Mouse (Mus musculus) heart, embryonic 16.5 days (tissue): ENCODE results near the gene Gm11096. TPM values are rescaled to one million over a fixed set of nuclear protein-coding genes. Genes with fewer than 3 reads are reported as not detected.

Experiments
- ATAC-seq: fragments of 200-750 bp; cut with Nextera tagmentation; replicated peaks from 2 replicates; pipeline ENCODE4 v1.8.0; 2017; ENCODE audit warnings: moderate number of reproducible peaks; ENCODE audit not compliant: insufficient read depth, low FRiP score; ENCODE audit errors: extremely low read depth
- H3K27ac ChIP-seq: fragments of 300-500 bp; sonication (generic); 2 replicates; pipeline ENCODE4 v1.5.1; 2014; ENCODE audit warnings: mild to moderate bottlenecking, low read length, control low read depth, moderate library complexity
- H3K27me3 ChIP-seq: fragments of 300-500 bp; sonication (generic); 2 replicates; pipeline ENCODE4 v1.6.1; 2014; ENCODE audit warnings: low read length, mixed read lengths; ENCODE audit not compliant: control insufficient read depth, insufficient read depth
- H3K36me3 ChIP-seq: fragments of 300-500 bp; sonication (generic); 2 replicates; pipeline ENCODE4 v1.6.1; 2014; ENCODE audit not compliant: control insufficient read depth, insufficient read depth
- H3K4me1 ChIP-seq: fragments of 300-500 bp; sonication (generic); 2 replicates; pipeline ENCODE4 v1.6.1; 2014; ENCODE audit warnings: low read length, mixed read lengths; ENCODE audit not compliant: control insufficient read depth, insufficient read depth
- H3K4me2 ChIP-seq: fragments of 300-500 bp; sonication (generic); 2 replicates; pipeline ENCODE4 v1.6.1; 2014; ENCODE audit warnings: low read depth, mild to moderate bottlenecking, control low read depth, low read length
- H3K4me3 ChIP-seq: fragments of 300-500 bp; sonication (generic); 2 replicates; pipeline ENCODE4 v1.5.1; 2014; ENCODE audit warnings: mild to moderate bottlenecking, control low read depth, low read length
- H3K9ac ChIP-seq: fragments of 300-500 bp; sonication (generic); 2 replicates; pipeline ENCODE4 v1.6.1; 2014; ENCODE audit warnings: low read length, control low read depth
- H3K9me3 ChIP-seq: fragments of 300-500 bp; sonication (generic); replicated peaks from 2 replicates; pipeline ENCODE4 v1.6.1; 2016; ENCODE audit warnings: low read length; ENCODE audit not compliant: control insufficient read depth
- WGBS: fragments of 180-500 bp; shearing (Covaris S2); extraction: QIAGEN DNeasy Blood & Tissue Kit; methylation state at CpG from one replicate; pipeline ENCODE4 v1.1.7; 2014; 5-methylcytosine and 5-hydroxymethylcytosine counted together
- polyA plus RNA-seq: library from polyadenylated mRNA; unstranded; fragments of >200 nt; fragmentation: Nextera tagmentation; extraction: Ambion mirVana; gene quantifications from 2 replicates; pipeline ENCODE4 v1.2.1, GENCODE M21; 2015

Gm11096 gene
- polyA plus RNA-seq, 1 experiment from 2014 or later, result not detected

GRCm38 (mm10) chr17:81468941-81469340 is 27.4 kb downstream of the Gm11096 start:
- no peak overlapping the region for H3K4me3 ChIP-seq
- no peak overlapping the region for H3K9ac ChIP-seq
- no peaks in the 10 kb centered on the region for H3K27me3 ChIP-seq
- no peak overlapping the region for H3K4me2 ChIP-seq
- H3K4me1 ChIP-seq, result peaks cover 17% of the 10 kb centered on the region
- no peaks in the 10 kb centered on the region for H3K9me3 ChIP-seq
- peak overlapping the region; percentile 78 for H3K27ac ChIP-seq
- 0 out of 2 replicates have a peak, but pooled peaks cover 3% of the 10 kb centered on the region for H3K36me3 ChIP-seq
- WGBS, result 24% methylated on average over 5 of the region's 5 CpGs
- peak; percentile 84 for ATAC-seq

GRCm38 (mm10) chr17:81473363-81473762 is 31.8 kb downstream of the Gm11096 start:
- H3K4me2 ChIP-seq, result no peak overlapping the region
- H3K9me3 ChIP-seq, result no peaks in the 10 kb centered on the region
- 79% methylated on average over 3 of the region's 3 CpGs for WGBS
- H3K27me3 ChIP-seq, result no peaks in the 10 kb centered on the region
- H3K27ac ChIP-seq, result no peak overlapping the region
- H3K9ac ChIP-seq, result no peak overlapping the region
- no peaks in the 10 kb centered on the region for H3K36me3 ChIP-seq
- H3K4me1 ChIP-seq, result peaks cover 13% of the 10 kb centered on the region
- H3K4me3 ChIP-seq, result no peak overlapping the region
- ATAC-seq, result no peak

- Histone ChIP-seq H3K4me1 (peaks cover 30% of the 10 kb centered on the region), H3K36me3 (no peaks in the 10 kb centered on the region), H3K27me3 (no peaks in the 10 kb centered on the region), H3K27ac (no peak overlapping the region), H3K9ac (no peak overlapping the region), H3K4me2 (no peak overlapping the region), H3K4me3 (no peak overlapping the region), H3K9me3 (no peaks in the 10 kb centered on the region)
- no peak for ATAC-seq
- 74% methylated on average over 1 of the region's 1 CpGs for WGBS
Observed at GRCm38 (mm10) chr17:81477420-81477819, 35.9 kb downstream of the Gm11096 start.

GRCm38 (mm10) chr17:81479807-81480206 is 38.2 kb downstream of the Gm11096 start:
- H3K27ac ChIP-seq, result no peak overlapping the region; the same call in 1 of the 2 replicates
- no peak overlapping the region for H3K4me3 ChIP-seq
- whole genome bisulfite sequencing, result 56% methylated on average over 4 of the region's 4 CpGs
- H3K4me2 ChIP-seq, result peak overlapping the region; percentile 46; the same call in 1 of the 2 replicates
- H3K36me3 ChIP-seq, result no peaks in the 10 kb centered on the region
- no peak for ATAC-seq
- no peak overlapping the region for H3K9ac ChIP-seq
- H3K27me3 ChIP-seq, result no peaks in the 10 kb centered on the region
- peaks cover 44% of the 10 kb centered on the region for H3K4me1 ChIP-seq
- no peaks in the 10 kb centered on the region for H3K9me3 ChIP-seq

DNA sequence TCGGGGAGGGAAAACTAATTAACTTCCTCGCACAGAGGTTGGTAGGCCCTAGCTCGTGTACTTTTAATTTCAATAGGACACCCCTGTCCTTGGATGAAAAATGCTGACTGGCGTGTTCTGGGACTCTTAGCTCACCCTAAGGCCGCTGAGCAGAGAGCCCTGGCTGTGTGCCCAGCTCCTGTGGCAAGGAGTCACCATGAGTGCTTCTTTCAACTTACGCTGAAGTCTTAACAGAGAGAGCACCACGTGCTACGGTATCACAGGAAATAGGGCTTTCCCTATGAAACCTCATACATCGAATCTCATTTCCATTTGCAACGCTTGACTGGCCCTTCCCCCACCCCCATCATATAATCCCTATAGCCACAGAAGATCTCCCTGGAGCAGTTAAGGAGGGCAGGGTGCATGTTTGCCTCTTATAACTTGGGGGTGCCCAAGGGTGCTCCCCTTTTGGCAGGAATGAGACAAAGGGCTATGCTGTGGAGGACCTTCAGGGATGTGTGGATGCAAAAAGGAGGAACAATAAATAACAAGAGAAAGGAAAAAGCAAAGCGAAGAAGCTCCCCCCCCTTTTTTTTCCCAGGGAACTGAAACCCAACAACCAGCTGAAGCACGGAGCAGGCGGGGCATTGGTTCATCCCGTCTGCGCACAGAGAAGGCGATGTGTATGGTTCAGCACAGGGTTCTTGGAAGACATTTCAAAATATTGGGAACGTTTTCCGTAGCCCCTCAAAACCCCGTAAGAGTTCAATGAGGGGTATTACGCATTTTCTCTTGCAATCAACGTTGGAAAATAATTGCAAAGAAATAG is 39.0 kb downstream of the Gm11096 start:
- H3K9me3 ChIP-seq, result no peaks in the 10 kb centered on the region
- WGBS, result 52% methylated on average over 21 of the region's 21 CpGs
- peaks cover 46% of the 10 kb centered on the region for H3K4me1 ChIP-seq
- H3K9ac ChIP-seq, result peak overlapping the region; percentile 41; the same call in 1 of the 2 replicates
- no peaks in the 10 kb centered on the region for H3K27me3 ChIP-seq
- no peak overlapping the region; the same call in 1 of the 2 replicates for H3K4me3 ChIP-seq
- peak overlapping the region; percentile 78 for H3K27ac ChIP-seq
- H3K4me2 ChIP-seq, result peak overlapping the region; percentile 46
- peak; percentile 82 for ATAC-seq
- H3K36me3 ChIP-seq, result no peaks in the 10 kb centered on the region; the same call in 1 of the 2 replicates

DNA sequence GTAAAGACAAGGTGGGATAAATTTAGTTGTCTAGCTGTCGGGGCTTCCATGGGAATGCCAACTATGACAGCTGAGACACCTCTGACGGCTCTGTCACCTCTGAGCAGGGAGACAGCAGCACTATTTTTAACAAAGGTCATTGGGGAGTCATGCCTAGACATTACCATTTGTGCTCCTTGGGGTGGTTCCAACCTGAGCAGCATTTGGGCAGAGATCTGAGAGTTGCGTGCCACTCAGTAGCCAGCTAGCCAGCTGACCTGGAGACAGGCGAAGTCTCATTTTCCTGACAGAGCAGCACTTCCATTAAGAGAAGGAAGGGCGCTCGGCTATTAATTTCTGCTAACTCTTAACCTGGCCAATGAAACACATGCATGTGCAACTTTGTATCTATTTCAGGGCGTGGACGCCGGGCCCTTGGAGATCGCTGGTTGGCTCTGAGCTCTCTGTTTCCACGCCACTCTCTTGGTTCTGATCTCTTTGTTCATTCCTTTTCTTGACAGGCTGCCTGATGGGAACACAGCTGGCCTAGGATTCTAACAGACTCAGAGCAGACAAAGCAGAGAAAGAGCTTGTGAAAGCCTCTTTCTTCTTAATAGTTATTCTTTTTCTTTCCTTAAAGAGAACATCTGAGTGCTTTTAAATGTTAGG is 40.4 kb downstream of the Gm11096 start:
- peak overlapping the region; percentile 41 for H3K4me2 ChIP-seq
- no peak overlapping the region for H3K4me3 ChIP-seq
- peaks cover 53% of the 10 kb centered on the region for H3K4me1 ChIP-seq
- no peak overlapping the region for H3K9ac ChIP-seq
- H3K36me3 ChIP-seq, result no peaks in the 10 kb centered on the region; the same call in 1 of the 2 replicates
- H3K27ac ChIP-seq, result peak overlapping the region; percentile 90
- H3K9me3 ChIP-seq, result no peaks in the 10 kb centered on the region
- no peaks in the 10 kb centered on the region for H3K27me3 ChIP-seq
- 48% methylated on average over 11 of the region's 11 CpGs for WGBS
- ATAC-seq, result peak; percentile 76

DNA sequence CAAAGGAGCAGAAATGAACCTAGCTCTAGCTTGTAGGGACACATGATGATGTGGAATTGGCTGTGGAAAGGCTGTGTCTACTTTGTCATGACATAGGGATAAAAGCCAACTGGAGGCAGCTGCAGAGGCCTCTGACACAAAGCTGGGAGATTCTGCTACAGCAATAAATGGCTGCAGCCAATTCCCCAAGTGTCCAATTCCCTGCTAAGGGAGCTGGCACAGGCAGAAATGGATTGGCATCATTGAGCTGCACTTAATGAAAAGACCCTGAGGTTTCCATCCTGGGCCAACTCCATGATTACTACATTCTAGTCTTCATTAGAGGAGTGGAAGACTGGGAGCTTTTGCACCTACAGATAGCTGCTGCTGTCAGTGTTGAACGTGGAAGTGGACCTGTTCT is 44.8 kb downstream of the Gm11096 start:
- ATAC-seq, result no peak
- 57% methylated on average over 1 of the region's 1 CpGs for WGBS
- no peaks in the 10 kb centered on the region for H3K9me3 ChIP-seq

More for the DNA sequence above, 44.8 kb downstream of the Gm11096 start:
- H3K9ac ChIP-seq, result no peak overlapping the region
- no peak overlapping the region for H3K4me3 ChIP-seq
- no peak overlapping the region for H3K4me2 ChIP-seq
- H3K27ac ChIP-seq, result no peak overlapping the region
- H3K27me3 ChIP-seq, result no peaks in the 10 kb centered on the region
- H3K36me3 ChIP-seq, result no peaks in the 10 kb centered on the region; the same call in 1 of the 2 replicates
- peaks cover 46% of the 10 kb centered on the region for H3K4me1 ChIP-seq
